Mouse (Mus musculus): ENCODE results near the gene Frmd5.
A peak's percentile ranks its signal among the peaks of the same experiment; 100 is the strongest.
"Not testable (repeated sequence)": the region's sequence is repeated elsewhere in the genome, so short reads cannot be mapped to it uniquely, and the experiment has no call there.

Frmd5 gene

GRCm38 (mm10) chr2:121570999-121571655, 235.8 kb downstream of the Frmd5 start:
- peak; percentile 10 for DNase-seq

- DNase-seq, result no peak
These were observed 236.8 kb downstream of the Frmd5 start for GRCm38 (mm10) chr2:121570049-121570448.

- no peak for DNase-seq
These were observed 241.0 kb downstream of the Frmd5 start for GRCm38 (mm10) chr2:121565911-121566310.

- DNase-seq, result no peak
These were observed 243.8 kb downstream of the Frmd5 start for GRCm38 (mm10) chr2:121563117-121563516.

- DNase-seq, result no peak
These were observed 255.6 kb downstream of the Frmd5 start for GRCm38 (mm10) chr2:121551271-121551670.

GRCm38 (mm10) chr2:121549630-121550029, 257.3 kb downstream of the Frmd5 start:
- no peak for DNase-seq

GRCm38 (mm10) chr2:121544829-121545228, 262.1 kb downstream of the Frmd5 start:
- no peak for DNase-seq

- DNase-seq, result no peak
These were observed 281.8 kb downstream of the Frmd5 start for GRCm38 (mm10) chr2:121525056-121525455.

- DNase-seq, result not testable (repeated sequence)
These were observed 284.1 kb downstream of the Frmd5 start for GRCm38 (mm10) chr2:121522830-121523229.

GRCm38 (mm10) chr2:121522006-121522405, 284.9 kb downstream of the Frmd5 start:
- no peak for DNase-seq

GRCm38 (mm10) chr2:121518711-121519110, 288.2 kb downstream of the Frmd5 start:
- not testable (repeated sequence) for DNase-seq

GRCm38 (mm10) chr2:121518106-121518505, 288.8 kb downstream of the Frmd5 start:
- no peak for DNase-seq

GRCm38 (mm10) chr2:121514211-121514610, 292.7 kb downstream of the Frmd5 start:
- DNase-seq, result no peak

- not testable (repeated sequence) for DNase-seq
These were observed 293.7 kb downstream of the Frmd5 start for GRCm38 (mm10) chr2:121512991-121513765.

GRCm38 (mm10) chr2:121511401-121511800, 295.5 kb downstream of the Frmd5 start:
- no peak for DNase-seq

GRCm38 (mm10) chr2:121509584-121509983, 297.3 kb downstream of the Frmd5 start:
- no peak for DNase-seq

- DNase-seq, result no peak
These were observed 298.9 kb downstream of the Frmd5 start for GRCm38 (mm10) chr2:121507951-121508330.

GRCm38 (mm10) chr2:121507173-121507950, 299.5 kb downstream of the Frmd5 start:
- DNase-seq, result no peak

- peak; percentile 87 for DNase-seq
These were observed 300.7 kb downstream of the Frmd5 start, which contains the start of the genes Mfap1a and Wdr76 for GRCm38 (mm10) chr2:121505942-121506882. Gene Mfap1a, minus strand, starts transcription at chr2:121506665. Gene Wdr76, plus strand, starts transcription at chr2:121506723.

GRCm38 (mm10) chr2:121501550-121501949, 305.3 kb downstream of the Frmd5 start:
- not testable (repeated sequence) for DNase-seq
